Mouse (Mus musculus): ENCODE data around the gene Sbk1. TPM values are rescaled to one million over a fixed set of nuclear protein-coding genes. Genes with fewer than 3 reads are reported as not detected.
A peak's percentile ranks its signal among the peaks of the same experiment; 100 is the strongest.

Sbk1 gene
- polyA plus RNA-seq, 1 experiment from 2014 or later = 33.1 TPM

- no peak for ATAC-seq (replicated peaks; ENCODE audit: low FRiP score)
- no peaks in the 10 kb centered on the region for H3K9me3 ChIP-seq (replicated peaks)
- no peak overlapping the region for H3K4me3 ChIP-seq (replicated peaks)
- 42% methylated on average over 8 of the region's 8 CpGs for WGBS
- no peak overlapping the region for H3K27ac ChIP-seq
- H3K4me2 ChIP-seq = no peak overlapping the region
- H3K27me3 ChIP-seq = no peaks in the 10 kb centered on the region
- H3K4me1 ChIP-seq = peaks cover 23% of the 10 kb centered on the region
- no peaks in the 10 kb centered on the region for H3K36me3 ChIP-seq
- H3K9ac ChIP-seq = no peak overlapping the region
Measured at GRCm38 (mm10) chr7:126267606-126268005, 4.8 kb upstream of the Sbk1 start.

DNA sequence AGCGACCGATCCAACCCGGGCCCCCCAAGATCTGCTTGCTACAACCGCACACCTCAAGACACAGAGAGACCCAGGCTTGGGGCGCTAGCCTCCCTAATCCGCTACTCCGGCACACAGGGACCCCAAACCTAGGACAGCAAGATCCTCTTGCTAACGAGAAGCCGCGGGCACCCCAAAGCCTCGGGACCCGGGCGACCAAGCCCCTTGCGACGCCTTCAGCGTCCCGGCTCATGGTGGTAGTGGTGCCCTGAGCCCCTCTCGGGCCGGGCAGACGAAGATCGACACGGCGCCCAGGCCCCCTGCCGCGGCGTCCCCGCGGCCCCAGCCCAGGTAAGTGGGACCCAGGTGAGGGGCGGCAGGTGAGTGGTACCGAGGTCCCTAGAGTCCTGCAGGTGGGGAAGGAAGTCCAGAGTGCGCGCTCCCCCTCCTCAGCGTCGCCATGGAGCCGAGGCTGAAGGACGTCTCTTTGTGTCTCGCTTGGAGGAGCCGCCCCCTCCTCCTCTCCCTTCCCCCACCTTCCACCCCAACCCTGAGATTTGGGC lies 422 bp downstream of the Sbk1 start:
- peak; percentile 19; the same call in 1 of the 2 replicates for ATAC-seq (replicated peaks; ENCODE audit: low FRiP score)
- Histone ChIP-seq H3K9ac (peak overlapping the region; percentile 97), H3K4me1 (peaks cover 60% of the 10 kb centered on the region), H3K27me3 (no peaks in the 10 kb centered on the region), H3K4me3 (replicated peaks) (peak overlapping the region; percentile 97), H3K36me3 (peaks cover 16% of the 10 kb centered on the region), H3K27ac (peak overlapping the region; percentile 98), H3K9me3 (replicated peaks) (no peaks in the 10 kb centered on the region), H3K4me2 (peak overlapping the region; percentile 98)
- WGBS = under 1% methylated on average over 34 of the region's 38 CpGs

DNA sequence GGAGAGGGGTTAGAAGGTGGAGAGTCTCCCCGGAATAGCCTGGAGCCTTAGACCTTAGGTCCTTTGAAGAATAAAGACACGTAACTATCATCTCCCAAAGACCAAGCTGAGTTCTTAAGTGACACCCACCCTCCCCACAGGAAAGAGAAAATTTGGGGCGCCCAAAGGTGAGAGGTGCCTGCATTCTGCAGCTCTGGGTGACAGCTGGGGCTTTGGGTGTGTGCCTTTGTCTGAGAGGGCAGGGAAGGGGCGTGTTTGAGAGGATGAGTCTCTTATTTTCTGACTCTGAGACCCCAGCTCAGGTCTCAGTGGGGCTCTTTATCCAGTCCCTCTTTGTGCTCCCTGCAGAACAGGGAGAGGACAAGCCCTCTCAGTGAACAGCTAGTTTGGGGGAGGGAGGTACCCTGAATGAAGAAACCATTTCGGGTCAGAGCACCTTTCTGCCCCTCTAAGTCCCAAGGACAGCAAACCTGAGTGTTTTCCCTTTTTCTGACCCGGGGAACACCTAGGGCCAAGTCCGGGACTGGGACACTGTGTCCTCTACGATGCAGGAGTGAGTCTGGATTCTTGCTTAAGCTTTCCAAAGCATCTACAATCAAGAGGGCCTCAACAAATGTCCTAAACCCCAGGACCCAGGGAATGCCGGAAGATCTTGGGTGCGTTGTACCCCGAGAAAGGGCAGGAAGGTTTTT lies 1.1 kb downstream of the Sbk1 start:
- Histone ChIP-seq H3K4me3 (replicated peaks) (peak overlapping the region; percentile 97), H3K4me2 (peak overlapping the region; percentile 98), H3K36me3 (peaks cover 16% of the 10 kb centered on the region), H3K4me1 (peaks cover 65% of the 10 kb centered on the region), H3K27ac (peak overlapping the region; percentile 98), H3K27me3 (no peaks in the 10 kb centered on the region), H3K9ac (peak overlapping the region; percentile 97), H3K9me3 (replicated peaks) (no peaks in the 10 kb centered on the region)
- WGBS = 8% methylated on average over 11 of the region's 11 CpGs
- no peak for ATAC-seq (replicated peaks; ENCODE audit: low FRiP score)

- no peaks in the 10 kb centered on the region for H3K27me3 ChIP-seq
- no peaks in the 10 kb centered on the region for H3K9me3 ChIP-seq (replicated peaks)
- peak overlapping the region; percentile 97 for H3K4me3 ChIP-seq (replicated peaks)
- ATAC-seq (replicated peaks; ENCODE audit: low FRiP score) = no peak
- WGBS = 17% methylated on average over 3 of the region's 3 CpGs
- H3K36me3 ChIP-seq = peaks cover 23% of the 10 kb centered on the region
- peaks cover 65% of the 10 kb centered on the region for H3K4me1 ChIP-seq
- no peak overlapping the region for H3K27ac ChIP-seq
- H3K4me2 ChIP-seq = peak overlapping the region; percentile 98
- H3K9ac ChIP-seq = peak overlapping the region; percentile 97
Measured at GRCm38 (mm10) chr7:126274137-126274536, 1.7 kb downstream of the Sbk1 start.

GRCm38 (mm10) chr7:126274626-126275025 lies 2.2 kb downstream of the Sbk1 start:
- Histone ChIP-seq H3K27me3 (no peaks in the 10 kb centered on the region), H3K27ac (no peak overlapping the region), H3K4me3 (replicated peaks) (peak overlapping the region; percentile 97), H3K4me2 (peak overlapping the region; percentile 98), H3K9me3 (replicated peaks) (no peaks in the 10 kb centered on the region), H3K4me1 (peaks cover 68% of the 10 kb centered on the region), H3K36me3 (peaks cover 24% of the 10 kb centered on the region), H3K9ac (peak overlapping the region; percentile 97; the same call in 1 of the 2 replicates)
- 19% methylated on average over 4 of the region's 4 CpGs for WGBS
- no peak for ATAC-seq (replicated peaks; ENCODE audit: low FRiP score)

GRCm38 (mm10) chr7:126275711-126276110 lies 3.3 kb downstream of the Sbk1 start:
- peaks cover 76% of the 10 kb centered on the region for H3K4me1 ChIP-seq
- ATAC-seq (replicated peaks; ENCODE audit: low FRiP score) = no peak
- H3K36me3 ChIP-seq = peaks cover 24% of the 10 kb centered on the region
- no peaks in the 10 kb centered on the region for H3K9me3 ChIP-seq (replicated peaks)
- 75% methylated on average over 5 of the region's 5 CpGs for WGBS
- 0 out of 2 replicates have a peak overlapping the region, but pooled peaks have one; percentile 97 for H3K4me3 ChIP-seq (replicated peaks)
- H3K27me3 ChIP-seq = no peaks in the 10 kb centered on the region
- H3K4me2 ChIP-seq = no peak overlapping the region
- no peak overlapping the region for H3K9ac ChIP-seq
- H3K27ac ChIP-seq = no peak overlapping the region

DNA sequence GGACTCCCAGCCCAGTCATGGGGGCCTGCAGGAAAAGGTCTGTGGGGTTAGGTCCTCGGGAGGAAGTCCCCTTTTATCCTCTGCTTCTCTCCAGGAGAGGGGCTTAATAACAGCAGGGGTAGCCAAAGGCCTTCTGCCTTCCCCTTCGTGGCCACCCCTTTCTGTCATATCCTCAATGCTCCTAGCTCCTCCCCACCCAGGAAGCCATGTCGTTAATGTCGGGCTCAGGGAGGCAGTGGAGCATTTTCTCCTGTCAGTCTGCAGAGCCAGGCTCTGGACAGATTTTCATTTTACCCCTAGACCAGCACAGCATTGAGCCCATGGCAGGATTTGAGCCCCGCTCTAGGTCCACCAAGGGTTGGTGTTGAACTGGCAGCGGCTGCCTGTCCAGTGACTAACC lies 3.9 kb downstream of the Sbk1 start:
- ATAC-seq (replicated peaks; ENCODE audit: low FRiP score) = no peak
- Histone ChIP-seq H3K9ac (no peak overlapping the region), H3K4me1 (peaks cover 72% of the 10 kb centered on the region), H3K9me3 (replicated peaks) (no peaks in the 10 kb centered on the region), H3K4me2 (no peak overlapping the region), H3K4me3 (replicated peaks) (no peak overlapping the region), H3K36me3 (peaks cover 26% of the 10 kb centered on the region), H3K27ac (no peak overlapping the region), H3K27me3 (no peaks in the 10 kb centered on the region)
- 53% methylated on average over 6 of the region's 6 CpGs for WGBS

DNA sequence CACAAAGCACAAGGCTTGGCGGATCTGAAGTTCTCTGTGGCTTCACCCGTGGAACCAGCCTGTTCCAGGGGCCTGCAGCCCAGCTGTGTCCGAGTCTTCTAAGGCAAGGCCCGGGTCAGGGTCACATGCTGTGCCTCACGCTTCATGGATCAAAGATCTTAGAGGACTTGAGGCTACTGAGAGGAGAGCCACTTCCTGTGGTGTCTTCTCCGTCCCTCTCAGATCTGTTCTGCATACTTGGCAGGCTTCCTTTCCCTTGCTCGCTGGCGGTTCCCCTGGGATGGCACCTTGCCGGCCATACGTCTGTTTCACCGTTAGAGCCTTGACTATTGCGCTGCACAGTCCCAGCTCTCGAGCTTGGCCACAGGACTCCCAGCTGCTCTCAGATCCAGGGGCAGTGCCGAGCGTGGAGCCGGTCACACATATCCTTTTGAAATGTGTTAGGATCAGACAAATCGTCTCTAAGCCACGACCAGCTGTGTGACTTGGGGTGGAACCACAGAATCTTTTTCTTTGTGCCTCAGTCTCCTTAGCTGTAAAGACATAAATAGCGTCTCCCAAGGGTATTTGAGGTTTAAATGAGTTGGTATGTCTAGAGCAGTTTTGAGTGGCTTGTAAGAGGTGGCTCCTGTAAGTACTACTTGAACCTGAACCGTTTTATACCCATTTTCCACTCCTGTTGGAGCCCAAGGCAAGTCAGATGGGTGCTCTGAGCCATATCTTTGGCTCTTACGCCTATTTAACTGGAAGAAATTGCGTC lies 5.3 kb downstream of the Sbk1 start:
- Histone ChIP-seq H3K36me3 (peaks cover 36% of the 10 kb centered on the region), H3K4me2 (peak overlapping the region; percentile 10; the same call in 1 of the 2 replicates), H3K27ac (no peak overlapping the region), H3K9me3 (replicated peaks) (no peaks in the 10 kb centered on the region), H3K27me3 (no peaks in the 10 kb centered on the region), H3K9ac (no peak overlapping the region), H3K4me3 (replicated peaks) (no peak overlapping the region), H3K4me1 (peaks cover 71% of the 10 kb centered on the region)
- 47% methylated on average over 22 of the region's 22 CpGs for WGBS
- ATAC-seq (replicated peaks; ENCODE audit: low FRiP score) = no peak

GRCm38 (mm10) chr7:126278799-126279198 lies 6.4 kb downstream of the Sbk1 start:
- WGBS = 86% methylated on average over 5 of the region's 5 CpGs

DNA sequence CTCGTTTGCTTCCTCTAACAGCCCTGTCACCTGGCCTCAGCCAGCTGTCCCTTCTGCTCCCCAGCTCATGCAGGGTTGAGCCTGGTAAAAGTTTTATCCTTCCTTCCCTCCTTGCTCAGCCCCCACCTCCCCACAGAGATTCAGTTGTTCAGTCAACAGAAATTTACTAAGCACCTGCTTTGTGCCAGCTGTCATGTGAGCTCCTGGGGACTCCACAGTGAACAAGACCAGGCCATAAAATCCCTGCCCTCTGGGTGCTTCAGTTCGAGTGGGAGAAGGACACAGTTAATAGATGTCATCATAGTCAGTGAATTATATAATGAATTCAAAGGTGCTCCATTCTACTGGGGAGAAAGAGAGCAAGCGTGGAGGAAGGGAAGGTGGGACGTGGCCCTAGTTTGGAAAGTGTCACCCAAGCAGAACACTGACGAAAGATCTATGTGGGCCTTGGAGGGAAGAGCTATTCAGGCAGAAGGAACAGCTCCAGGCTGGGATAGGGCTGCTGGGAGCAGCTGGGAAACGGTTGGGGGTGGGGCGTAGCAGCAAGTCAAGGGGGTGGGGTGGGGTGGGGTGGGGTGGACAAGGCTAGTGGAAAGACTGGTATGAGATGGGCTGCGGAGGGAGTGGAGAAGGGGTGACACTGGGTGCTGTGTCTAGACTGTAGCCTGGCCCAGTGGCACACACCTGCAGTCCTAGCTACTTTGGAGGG lies 7.5 kb downstream of the Sbk1 start:
- no peak overlapping the region for H3K4me2 ChIP-seq
- 67% methylated on average over 8 of the region's 8 CpGs for WGBS
- H3K27ac ChIP-seq = no peak overlapping the region
- no peak overlapping the region for H3K9ac ChIP-seq
- H3K4me3 ChIP-seq (replicated peaks) = no peak overlapping the region
- peaks cover 59% of the 10 kb centered on the region for H3K4me1 ChIP-seq
- no peak for ATAC-seq (replicated peaks; ENCODE audit: low FRiP score)
- H3K36me3 ChIP-seq = peaks cover 42% of the 10 kb centered on the region
- H3K9me3 ChIP-seq (replicated peaks) = no peaks in the 10 kb centered on the region
- H3K27me3 ChIP-seq = no peaks in the 10 kb centered on the region

More at GRCm38 (mm10) chr7:126278799-126279198, 6.4 kb downstream of the Sbk1 start:
- H3K9ac ChIP-seq = no peak overlapping the region
- H3K4me3 ChIP-seq (replicated peaks) = no peak overlapping the region
- H3K9me3 ChIP-seq (replicated peaks) = no peaks in the 10 kb centered on the region
- peaks cover 65% of the 10 kb centered on the region for H3K4me1 ChIP-seq
- H3K27ac ChIP-seq = no peak overlapping the region
- no peak for ATAC-seq (replicated peaks; ENCODE audit: low FRiP score)
- H3K27me3 ChIP-seq = no peaks in the 10 kb centered on the region
- peaks cover 40% of the 10 kb centered on the region for H3K36me3 ChIP-seq
- H3K4me2 ChIP-seq = no peak overlapping the region

GRCm38 (mm10) chr7:126280696-126281095 lies 8.3 kb downstream of the Sbk1 start:
- peaks cover 59% of the 10 kb centered on the region for H3K4me1 ChIP-seq
- no peaks in the 10 kb centered on the region for H3K27me3 ChIP-seq
- no peak overlapping the region for H3K9ac ChIP-seq
- ATAC-seq (replicated peaks; ENCODE audit: low FRiP score) = no peak
- H3K36me3 ChIP-seq = peaks cover 37% of the 10 kb centered on the region
- no peak overlapping the region for H3K4me2 ChIP-seq
- no peak overlapping the region for H3K27ac ChIP-seq
- no peak overlapping the region for H3K4me3 ChIP-seq (replicated peaks)
- no peaks in the 10 kb centered on the region for H3K9me3 ChIP-seq (replicated peaks)
- WGBS = 59% methylated on average over 6 of the region's 6 CpGs
